Mouse (Mus musculus) adrenal gland, postnatal 0 days (tissue): ENCODE data around the gene Abi1. TPM values are rescaled to one million over a fixed set of nuclear protein-coding genes. Genes with fewer than 3 reads are reported as not detected.

Source experiments
- polyA plus RNA-seq: library from polyadenylated mRNA; unstranded; fragments of >200 nt; fragmentation: Nextera tagmentation; extraction: Ambion mirVana; gene quantifications from 2 replicates; pipeline ENCODE4 v1.2.1, GENCODE M21; 2015

Abi1 gene
- 45.7 and 46.6 TPM in 2 replicates for polyA plus RNA-seq

GRCm38 (mm10) chr2:23040001-23040646, at the start of gene Abi1:
Abi1 (minus strand) TSS chr2:23040241.

GRCm38 (mm10) chr2:23067552-23068369, 27.7 kb upstream of the Abi1 start, which contains the start of gene Acbd5:
Acbd5 (plus strand) TSS chr2:23068167.

GRCm38 (mm10) chr2:22895282-22896273, 144.5 kb downstream of the Abi1 start, which contains the start of gene Pdss1:
Pdss1 (plus strand) TSS chr2:22895522.

Other genes with a start within 250 kb of the Abi1 start
- gene Pdss1, start 144.7 kb downstream of the Abi1 start, polyA plus RNA-seq, result 8.9 and 9.9 TPM in 2 replicates
- 35.7 and 45.8 TPM in 2 replicates for gene Acbd5, start 27.9 kb upstream of the Abi1 start, polyA plus RNA-seq
- gene Mastl, start 115.8 kb upstream of the Abi1 start, polyA plus RNA-seq, result 3.4 and 3.5 TPM in 2 replicates
- gene Yme1l1, start 116.1 kb upstream of the Abi1 start, polyA plus RNA-seq, result 66.1 and 75.0 TPM in 2 replicates
- gene 4931423N10Rik, start 167.2 kb upstream of the Abi1 start, polyA plus RNA-seq, result 0.11 TPM in 1 of 2 replicates, not detected in the other